Mouse (Mus musculus) embryonic stem cell, embryonic (primary cell): ENCODE measurements around the gene Ubox5.

Experiments
- CTCF ChIA-PET, 4 experiments: fragments of 300-600 bp in 2 of 4; fragments of 350-600 bp in 2 of 4; sonication (Branson Sonifier 250); formaldehyde crosslinking; loops; one replicate each; lab custom pipeline; 2022; ENCODE audit warnings: inconsistent platforms in 2 of 4; lab: Charles Lee
- POLR2A ChIA-PET, 4 experiments: fragments of 300-600 bp in 2 of 4; fragments of 350-600 bp in 2 of 4; sonication (Branson Sonifier 250); formaldehyde crosslinking; loops; one replicate each; lab custom pipeline; 2022; ENCODE audit warnings: antibody characterized with exemption in 4 of 4, inconsistent platforms in 1 of 4; lab: Charles Lee

The Ubox5 gene

DNA sequence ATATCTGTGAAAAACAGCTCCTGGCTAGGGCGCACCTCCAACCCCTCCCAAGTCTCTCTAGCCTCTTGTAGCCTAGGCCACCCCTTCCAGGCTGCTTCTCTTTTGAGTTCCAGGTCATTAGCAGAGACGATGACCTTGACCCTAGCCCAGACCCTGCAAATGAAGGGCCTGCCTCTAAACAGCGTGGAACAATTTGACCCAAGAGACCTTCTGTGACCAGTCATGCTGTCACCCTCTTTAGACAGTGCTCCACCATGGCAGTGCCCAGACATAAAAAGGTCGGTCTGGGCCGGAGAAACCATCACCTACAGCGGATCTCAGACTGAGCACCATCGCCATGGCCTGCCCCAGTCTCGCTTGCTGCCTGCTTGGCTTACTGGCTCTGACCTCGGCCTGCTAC, 54.0 kb downstream of the Ubox5 start, which contains the start of gene Oxt:
Gene Oxt, plus strand, starts transcription at position 301 of the 400 bp plus-strand sequence.
- CTCF ChIA-PET = interaction anchor here in 1 of 4 experiments (1.1 kb wide), 1 partner anchor 21 kb away, joined by 3 read pairs; no protein-coding TSS in a partner anchor
- POLR2A ChIA-PET = interaction anchor here in 1 of 4 experiments (0.9 to 1.0 kb wide), 3 partner anchors 8 to 88 kb away, joined by 3 read pairs; partner anchors contain the start of genes Ddrgk1 and Mrps26

- ChIA-PET CTCF (interaction anchor here in 1 of 4 experiments (1.0 to 1.2 kb wide), 2 partner anchors 11 to 12 kb away, joined by 3 read pairs; partner anchors contain the start of gene Mrps26), POLR2A (interaction anchor here in 2 of 4 experiments (0.6 to 1.0 kb wide), 2 partner anchors 89 to 526 kb away, joined by 3 to 4 read pairs; partner anchors contain the start of gene Ddrgk1 (in 1 of the 2))
Observed at GRCm38 (mm10) chr2:130574960-130575359, 54.9 kb downstream of the Ubox5 start.

GRCm38 (mm10) chr2:130569926-130570325, 59.9 kb downstream of the Ubox5 start:
- CTCF ChIA-PET = no interaction called here
- POLR2A ChIA-PET = interaction anchor here in 2 of 4 experiments (0.7 to 1.3 kb wide), 2 partner anchors 10 to 131 kb away, joined by 3 read pairs; no protein-coding TSS in a partner anchor

- ChIA-PET POLR2A (interaction anchor here in 2 of 4 experiments (0.6 to 1.3 kb wide), 2 partner anchors 11 to 175 kb away, joined by 3 to 4 read pairs; no protein-coding TSS in a partner anchor), CTCF (no interaction called here)
Observed at GRCm38 (mm10) chr2:130568921-130569320, 60.9 kb downstream of the Ubox5 start.

DNA sequence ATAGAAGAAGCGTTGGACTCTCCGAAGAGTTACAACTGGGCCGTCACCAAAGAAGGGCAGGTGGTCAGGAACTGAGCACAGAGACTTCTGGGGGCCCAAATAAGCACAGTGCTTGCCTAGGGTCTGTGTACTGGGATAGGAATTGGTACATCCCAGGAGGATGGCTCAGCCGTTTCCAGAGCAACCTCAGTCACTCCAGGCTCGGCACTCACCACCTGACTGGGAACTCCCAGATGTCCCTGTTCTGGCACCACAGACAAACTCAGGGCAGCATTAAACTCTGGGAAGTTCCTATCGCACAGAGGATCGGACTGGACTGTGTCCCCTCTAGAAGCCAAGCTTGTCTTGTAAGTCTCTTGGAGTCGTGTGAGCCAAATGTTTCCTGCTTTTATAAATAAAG, 64.9 kb downstream of the Ubox5 start:
- CTCF ChIA-PET = no interaction called here

GRCm38 (mm10) chr2:130564063-130564462, 65.8 kb downstream of the Ubox5 start:
- CTCF ChIA-PET = interaction anchor here in 3 of 4 experiments (0.6 to 1.9 kb wide), 28 partner anchors 11 to 646 kb away, joined by 3 to 10 read pairs (median 4); partner anchors contain the start of genes Ddrgk1 (in 1 of the 3), Fastkd5 (in 1 of the 3), Itpa (in 1 of the 3) and Pced1a (in 1 of the 3)
- POLR2A ChIA-PET = interaction anchor here in 3 of 4 experiments (0.6 to 3.3 kb wide), 47 partner anchors 8 to 596 kb away, joined by 3 to 24 read pairs (median 4); partner anchors contain the start of genes Pced1a (in 3 of the 3), Vps16 (in 3 of the 3), Ddrgk1 (in 2 of the 3) and Slc4a11 (in 2 of the 3)

More for the DNA sequence above, 64.9 kb downstream of the Ubox5 start:
- POLR2A ChIA-PET = interaction anchor here in 2 of 4 experiments (0.7 to 3.3 kb wide), 3 partner anchors 15 to 299 kb away, joined by 3 to 16 read pairs (median 3); no protein-coding TSS in a partner anchor

DNA sequence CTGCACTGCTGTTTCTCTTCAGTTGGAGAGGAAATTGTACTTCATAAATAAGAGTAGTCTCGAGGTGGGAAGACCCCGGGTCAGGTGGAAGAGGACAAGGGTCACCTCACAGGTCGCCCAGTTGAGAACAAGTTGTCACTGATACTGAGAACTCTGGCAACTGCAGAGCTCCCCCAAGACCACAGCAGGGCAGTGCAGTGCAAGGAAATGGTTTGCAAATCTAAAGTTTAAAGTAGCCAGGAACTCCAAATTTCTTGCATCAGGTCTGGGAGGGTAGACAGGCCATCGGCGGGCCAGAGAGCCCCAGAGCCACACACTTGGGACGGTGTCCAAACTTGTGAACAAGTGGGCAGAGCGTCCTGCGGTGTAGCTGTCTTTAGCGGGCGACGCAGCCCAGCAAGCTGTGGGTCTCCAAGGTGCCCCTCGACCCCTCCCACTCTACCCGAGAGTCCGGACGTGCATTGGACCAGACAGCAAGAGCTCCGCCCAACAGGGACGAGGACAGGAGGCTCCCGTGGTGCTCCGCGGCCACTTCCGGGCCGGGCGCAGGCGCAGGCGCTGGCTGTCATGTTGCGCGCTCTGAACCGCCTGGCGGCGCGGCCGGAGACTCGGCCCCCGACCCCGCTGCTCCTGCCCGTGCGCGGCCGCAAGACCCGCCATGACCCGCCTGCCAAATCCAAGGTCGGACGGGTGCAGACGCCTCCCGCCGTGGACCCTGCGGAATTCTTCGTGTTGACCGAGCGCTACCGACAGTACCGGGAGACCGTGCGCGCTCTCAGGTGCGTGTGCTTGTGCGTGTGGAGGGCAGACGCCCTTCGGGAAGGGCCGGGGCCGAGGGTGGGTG, 66.4 kb downstream of the Ubox5 start, which contains the start of gene Mrps26:
Gene Mrps26, plus strand, starts transcription at position 531 of the 844 bp plus-strand sequence.
- POLR2A ChIA-PET = interaction anchor here in 3 of 4 experiments (0.6 to 3.3 kb wide), 68 partner anchors 9 to 646 kb away, joined by 3 to 24 read pairs (median 4); partner anchors contain the start of genes Pced1a (in 3 of the 3), Vps16 (in 3 of the 3), Ddrgk1 (in 2 of the 3) and Slc4a11 (in 2 of the 3)
- CTCF ChIA-PET = interaction anchor here (0.6 to 1.9 kb wide), 39 partner anchors 12 to 647 kb away, joined by 3 to 12 read pairs (median 3); partner anchors contain the start of genes Ddrgk1 (in 1 of the 4), Fastkd5 (in 1 of the 4), Itpa (in 1 of the 4) and Pced1a (in 1 of the 4)

- CTCF ChIA-PET = interaction anchor here in 2 of 4 experiments (0.6 to 1.9 kb wide), 7 partner anchors 22 to 358 kb away, joined by 3 to 10 read pairs (median 4); no protein-coding TSS in a partner anchor
- POLR2A ChIA-PET = interaction anchor here in 1 of 4 experiments (0.8 to 1.3 kb wide), 3 partner anchors 23 to 80 kb away, joined by 3 to 4 read pairs (median 3); no protein-coding TSS in a partner anchor
Observed at GRCm38 (mm10) chr2:130558015-130558414, 71.8 kb downstream of the Ubox5 start.

- POLR2A ChIA-PET = interaction anchor here in 2 of 4 experiments (0.9 to 1.3 kb wide), 3 partner anchors 30 to 378 kb away, joined by 3 to 4 read pairs (median 3); partner anchors contain the start of gene Snrpb (in 1 of the 2)
- CTCF ChIA-PET = interaction anchor here in 3 of 4 experiments (0.6 to 1.9 kb wide), 8 partner anchors 23 to 219 kb away, joined by 3 to 10 read pairs (median 3); no protein-coding TSS in a partner anchor
Observed at GRCm38 (mm10) chr2:130557462-130557861, 72.4 kb downstream of the Ubox5 start.

DNA sequence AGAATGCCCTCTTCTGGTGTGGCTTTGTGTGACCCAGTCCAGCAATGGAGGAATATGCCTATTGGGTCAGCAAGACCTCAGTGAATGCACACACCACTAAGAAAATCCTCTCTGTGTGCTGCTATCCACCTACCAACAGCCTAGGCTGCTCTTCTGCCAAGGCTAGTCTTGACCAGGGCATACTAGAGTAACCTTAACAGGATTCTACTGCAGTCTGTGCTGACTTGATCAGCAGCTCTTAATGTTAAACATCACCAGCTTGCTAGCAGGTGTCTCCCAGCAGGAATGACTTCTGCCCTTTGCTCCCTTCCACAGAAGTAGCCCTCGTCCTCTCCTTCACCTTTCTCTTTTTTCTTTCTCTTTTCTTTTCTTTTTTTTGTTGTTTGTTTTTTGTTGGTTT, 73.5 kb downstream of the Ubox5 start:
- POLR2A ChIA-PET = no interaction called here
- CTCF ChIA-PET = interaction anchor here in 3 of 4 experiments (0.6 to 1.4 kb wide), 5 partner anchors 15 to 168 kb away, joined by 3 to 5 read pairs (median 3); no protein-coding TSS in a partner anchor

GRCm38 (mm10) chr2:130554841-130555240, 75.0 kb downstream of the Ubox5 start:
- POLR2A ChIA-PET = no interaction called here
- CTCF ChIA-PET = no interaction called here

DNA sequence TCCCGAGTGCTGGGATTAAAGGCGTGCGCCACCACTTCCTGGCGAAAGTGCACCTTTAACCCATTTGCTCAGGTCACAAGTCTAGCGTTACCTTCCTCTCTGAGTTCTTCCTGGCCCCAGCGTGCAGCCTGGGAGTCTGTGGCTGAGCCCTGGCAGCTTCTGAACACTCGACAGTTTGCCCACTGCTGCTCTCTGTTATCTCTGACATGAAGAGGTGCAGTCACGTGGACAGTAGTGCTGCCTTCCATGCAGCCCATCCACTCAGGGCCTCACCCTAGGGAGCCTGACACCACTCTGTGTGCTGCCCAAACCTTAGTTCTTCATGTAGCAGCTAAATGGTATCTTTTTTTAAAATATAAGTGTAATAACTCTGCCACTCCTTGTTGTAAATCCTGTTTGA, 82.9 kb downstream of the Ubox5 start:
- POLR2A ChIA-PET = interaction anchor here in 1 of 4 experiments (1.1 kb wide), 1 partner anchor 18 kb away, joined by 3 read pairs; no protein-coding TSS in a partner anchor
- CTCF ChIA-PET = no interaction called here

DNA sequence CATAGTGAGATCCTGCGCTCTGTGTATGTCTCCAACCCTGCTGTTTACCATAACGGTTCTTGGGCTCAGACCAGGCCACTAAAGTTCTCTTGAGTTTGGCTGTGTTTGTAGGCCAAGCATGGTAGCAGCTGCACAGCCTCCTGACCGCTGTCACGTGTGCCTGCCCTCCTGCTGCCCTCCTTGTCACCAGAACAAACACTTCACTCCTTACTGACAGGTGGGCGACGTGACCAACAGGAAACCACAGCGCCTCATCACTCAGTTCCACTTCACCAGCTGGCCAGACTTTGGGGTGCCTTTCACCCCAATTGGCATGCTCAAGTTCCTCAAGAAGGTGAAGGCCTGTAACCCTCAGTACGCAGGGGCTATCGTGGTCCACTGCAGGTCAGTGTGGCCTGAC, 89.6 kb downstream of the Ubox5 start:
- POLR2A ChIA-PET = no interaction called here
- CTCF ChIA-PET = no interaction called here
